Mouse (Mus musculus): Measurements from ENCODE around the gene Srp14.

GRCm38 (mm10) chr2:118442172-118442571 is 37.3 kb downstream of the Srp14 start:
- TF ChIP-seq CTCF (IDR thresholded peaks at IDR 0.05; ENCODE audit: low read depth): no peak
- no peak for TF ChIP-seq EP300 (IDR thresholded peaks at IDR 0.05; ENCODE audit: low read depth)
